Mouse (Mus musculus): ENCODE results near the gene Sbf1. TPM values are rescaled to one million over a fixed set of nuclear protein-coding genes. Genes with fewer than 3 reads are reported as not detected.

Sbf1 gene
- polyA plus RNA-seq, 1 experiment from 2014 or later: 81.8 TPM

- no peaks in the 10 kb centered on the region for H3K4me1 ChIP-seq (replicated peaks)
- peaks cover 100% of the 10 kb centered on the region for H3K36me3 ChIP-seq
- no peak overlapping the region for H3K9ac ChIP-seq
- H3K9me3 ChIP-seq: no peaks in the 10 kb centered on the region
- 75% methylated on average over 2 of the region's 2 CpGs for WGBS
- H3K27me3 ChIP-seq: no peaks in the 10 kb centered on the region
- H3K27ac ChIP-seq (replicated peaks): no peak overlapping the region
- H3K4me2 ChIP-seq: no peak overlapping the region
- no peak overlapping the region for H3K4me3 ChIP-seq
- no peak for ATAC-seq (ENCODE audit: low read depth)
Measured at GRCm38 (mm10) chr15:89292795-89293194, 22.3 kb downstream of the Sbf1 start.

GRCm38 (mm10) chr15:89291521-89291920, 23.6 kb downstream of the Sbf1 start:
- Histone ChIP-seq H3K4me1 (replicated peaks) (no peaks in the 10 kb centered on the region), H3K9ac (no peak overlapping the region), H3K4me3 (no peak overlapping the region), H3K27me3 (no peaks in the 10 kb centered on the region), H3K36me3 (peaks cover 100% of the 10 kb centered on the region), H3K4me2 (no peak overlapping the region), H3K9me3 (no peaks in the 10 kb centered on the region), H3K27ac (replicated peaks) (no peak overlapping the region)
- no peak for ATAC-seq (ENCODE audit: low read depth)
- 97% methylated on average over 3 of the region's 3 CpGs for WGBS

GRCm38 (mm10) chr15:89289455-89289854, 25.7 kb downstream of the Sbf1 start:
- H3K4me1 ChIP-seq (replicated peaks): no peaks in the 10 kb centered on the region
- no peak for ATAC-seq (ENCODE audit: low read depth)
- H3K9ac ChIP-seq: no peak overlapping the region
- H3K36me3 ChIP-seq: peaks cover 100% of the 10 kb centered on the region
- no peak overlapping the region for H3K4me2 ChIP-seq
- 93% methylated on average over 11 of the region's 11 CpGs for whole genome bisulfite sequencing
- no peak overlapping the region for H3K4me3 ChIP-seq
- H3K9me3 ChIP-seq: no peaks in the 10 kb centered on the region
- no peaks in the 10 kb centered on the region for H3K27me3 ChIP-seq
- no peak overlapping the region for H3K27ac ChIP-seq (replicated peaks)

GRCm38 (mm10) chr15:89288227-89288767, 26.8 kb downstream of the Sbf1 start:
- no peak for ATAC-seq (ENCODE audit: low read depth)
- no peaks in the 10 kb centered on the region for H3K9me3 ChIP-seq
- no peaks in the 10 kb centered on the region for H3K27me3 ChIP-seq
- H3K27ac ChIP-seq (replicated peaks): no peak overlapping the region
- H3K4me3 ChIP-seq: no peak overlapping the region
- 90% methylated on average over 23 of the region's 23 CpGs for WGBS
- no peak overlapping the region for H3K4me2 ChIP-seq
- no peak overlapping the region for H3K9ac ChIP-seq
- no peaks in the 10 kb centered on the region for H3K4me1 ChIP-seq (replicated peaks)
- peaks cover 100% of the 10 kb centered on the region for H3K36me3 ChIP-seq

GRCm38 (mm10) chr15:89286582-89286981, 28.5 kb downstream of the Sbf1 start:
- Histone ChIP-seq H3K27ac (replicated peaks) (no peak overlapping the region), H3K4me1 (replicated peaks) (no peaks in the 10 kb centered on the region)

GRCm38 (mm10) chr15:89286114-89286513, 29.0 kb downstream of the Sbf1 start:
- WGBS: 90% methylated on average over 7 of the region's 7 CpGs
- Histone ChIP-seq H3K9ac (no peak overlapping the region), H3K4me3 (no peak overlapping the region), H3K27ac (replicated peaks) (0 out of 2 replicates have a peak overlapping the region, but pooled peaks have one; percentile 28), H3K27me3 (no peaks in the 10 kb centered on the region), H3K36me3 (peaks cover 100% of the 10 kb centered on the region), H3K9me3 (no peaks in the 10 kb centered on the region), H3K4me2 (no peak overlapping the region), H3K4me1 (replicated peaks) (no peaks in the 10 kb centered on the region)
- no peak for ATAC-seq (ENCODE audit: low read depth)

More at GRCm38 (mm10) chr15:89286582-89286981, 28.5 kb downstream of the Sbf1 start:
- peaks cover 100% of the 10 kb centered on the region for H3K36me3 ChIP-seq
- H3K27me3 ChIP-seq: no peaks in the 10 kb centered on the region
- no peak overlapping the region for H3K4me2 ChIP-seq
- H3K9me3 ChIP-seq: no peaks in the 10 kb centered on the region
- no peak for ATAC-seq (ENCODE audit: low read depth)
- H3K4me3 ChIP-seq: no peak overlapping the region
- 75% methylated on average over 5 of the region's 5 CpGs for WGBS
- H3K9ac ChIP-seq: no peak overlapping the region

GRCm38 (mm10) chr15:89285478-89285877, 29.6 kb downstream of the Sbf1 start:
- no peak for ATAC-seq (ENCODE audit: low read depth)
- no peak overlapping the region for H3K27ac ChIP-seq (replicated peaks)
- H3K4me1 ChIP-seq (replicated peaks): no peaks in the 10 kb centered on the region
- H3K27me3 ChIP-seq: no peaks in the 10 kb centered on the region
- peaks cover 100% of the 10 kb centered on the region for H3K36me3 ChIP-seq
- no peak overlapping the region for H3K4me3 ChIP-seq
- 95% methylated on average over 5 of the region's 5 CpGs for WGBS
- H3K9ac ChIP-seq: no peak overlapping the region
- no peaks in the 10 kb centered on the region for H3K9me3 ChIP-seq
- H3K4me2 ChIP-seq: no peak overlapping the region

- Histone ChIP-seq H3K9ac (no peak overlapping the region), H3K4me3 (no peak overlapping the region), H3K4me2 (no peak overlapping the region), H3K27ac (replicated peaks) (no peak overlapping the region), H3K9me3 (no peaks in the 10 kb centered on the region), H3K36me3 (peaks cover 100% of the 10 kb centered on the region), H3K4me1 (replicated peaks) (no peaks in the 10 kb centered on the region), H3K27me3 (no peaks in the 10 kb centered on the region)
- ATAC-seq (ENCODE audit: low read depth): no peak
Measured at GRCm38 (mm10) chr15:89285004-89285403, 30.1 kb downstream of the Sbf1 start.

- no peaks in the 10 kb centered on the region for H3K4me1 ChIP-seq (replicated peaks)
- WGBS: 90% methylated on average over 2 of the region's 2 CpGs
- no peaks in the 10 kb centered on the region for H3K9me3 ChIP-seq
- no peak overlapping the region for H3K27ac ChIP-seq (replicated peaks)
- no peaks in the 10 kb centered on the region for H3K27me3 ChIP-seq
- H3K4me2 ChIP-seq: no peak overlapping the region
- 0 out of 2 replicates have a peak, but pooled peaks have one; percentile 20 for ATAC-seq (ENCODE audit: low read depth)
- H3K4me3 ChIP-seq: no peak overlapping the region
- H3K9ac ChIP-seq: no peak overlapping the region
- peaks cover 100% of the 10 kb centered on the region for H3K36me3 ChIP-seq
Measured at GRCm38 (mm10) chr15:89284094-89284493, 31.0 kb downstream of the Sbf1 start.

GRCm38 (mm10) chr15:89282546-89282945, 32.6 kb downstream of the Sbf1 start:
- no peak overlapping the region for H3K4me2 ChIP-seq
- H3K36me3 ChIP-seq: peaks cover 100% of the 10 kb centered on the region
- no peaks in the 10 kb centered on the region for H3K4me1 ChIP-seq (replicated peaks)
- H3K9ac ChIP-seq: no peak overlapping the region
- H3K27me3 ChIP-seq: no peaks in the 10 kb centered on the region
- WGBS: 77% methylated on average over 6 of the region's 6 CpGs
- H3K9me3 ChIP-seq: no peaks in the 10 kb centered on the region
- no peak overlapping the region for H3K4me3 ChIP-seq
- no peak overlapping the region for H3K27ac ChIP-seq (replicated peaks)
- no peak for ATAC-seq (ENCODE audit: low read depth)

GRCm38 (mm10) chr15:89277366-89277765, 37.7 kb downstream of the Sbf1 start:
- no peak for ATAC-seq (ENCODE audit: low read depth)
- 92% methylated on average over 4 of the region's 4 CpGs for WGBS
- Histone ChIP-seq H3K9me3 (no peaks in the 10 kb centered on the region), H3K36me3 (peaks cover 98% of the 10 kb centered on the region), H3K9ac (no peak overlapping the region), H3K4me2 (no peak overlapping the region), H3K4me1 (replicated peaks) (no peaks in the 10 kb centered on the region), H3K27ac (replicated peaks) (no peak overlapping the region), H3K4me3 (no peak overlapping the region), H3K27me3 (no peaks in the 10 kb centered on the region)

GRCm38 (mm10) chr15:89275497-89275896, 39.6 kb downstream of the Sbf1 start:
- Histone ChIP-seq H3K9ac (no peak overlapping the region), H3K4me1 (replicated peaks) (no peaks in the 10 kb centered on the region), H3K4me3 (no peak overlapping the region), H3K27ac (replicated peaks) (no peak overlapping the region), H3K9me3 (no peaks in the 10 kb centered on the region), H3K4me2 (no peak overlapping the region), H3K27me3 (no peaks in the 10 kb centered on the region), H3K36me3 (peaks cover 91% of the 10 kb centered on the region)
- WGBS: 78% methylated on average over 3 of the region's 3 CpGs
- ATAC-seq (ENCODE audit: low read depth): no peak

- ATAC-seq (ENCODE audit: low read depth): no peak
- peaks cover 81% of the 10 kb centered on the region for H3K36me3 ChIP-seq
- H3K4me1 ChIP-seq (replicated peaks): no peaks in the 10 kb centered on the region
- no peak overlapping the region for H3K4me2 ChIP-seq
- WGBS: 84% methylated on average over 5 of the region's 5 CpGs
- H3K27ac ChIP-seq (replicated peaks): no peak overlapping the region
- no peaks in the 10 kb centered on the region for H3K27me3 ChIP-seq
- H3K9me3 ChIP-seq: no peaks in the 10 kb centered on the region
- H3K9ac ChIP-seq: no peak overlapping the region
- no peak overlapping the region for H3K4me3 ChIP-seq
Measured at GRCm38 (mm10) chr15:89264485-89264884, 50.6 kb downstream of the Sbf1 start.
